Mouse (Mus musculus) ZHBTc4 (cell line): ENCODE measurements around the gene Bpifb4.
A peak's percentile ranks its signal among the peaks of the same experiment; 100 is the strongest.

Experiments used
- DNase-seq: peaks from one replicate; pipeline ENCODE4 v3.0.0-alpha.2; 2011; ENCODE audit warnings: low read depth, low spot score

The Bpifb4 gene

GRCm38 (mm10) chr2:153937843-153938242 is at the start of gene Bpifb4:
Gene Bpifb4 (plus strand): TSS chr2:153938212.
- DNase-seq = no peak

- DNase-seq = no peak
These were observed 38.9 kb upstream of the Bpifb4 start for GRCm38 (mm10) chr2:153899111-153899510.

- DNase-seq = no peak
These were observed 37.9 kb upstream of the Bpifb4 start, which contains the start of gene Bpifb6 for GRCm38 (mm10) chr2:153900088-153900487. Gene Bpifb6 (plus strand): TSS chr2:153900388.

- DNase-seq = no peak
These were observed 35.3 kb upstream of the Bpifb4 start for GRCm38 (mm10) chr2:153902726-153903125.

- DNase-seq = no peak
These were observed 31.4 kb upstream of the Bpifb4 start for GRCm38 (mm10) chr2:153906626-153907025.

GRCm38 (mm10) chr2:153914151-153914550 is 23.9 kb upstream of the Bpifb4 start:
- DNase-seq = no peak

GRCm38 (mm10) chr2:153917930-153918329 is 20.1 kb upstream of the Bpifb4 start, which contains the start of gene Bpifb3:
Gene Bpifb3 (plus strand): TSS chr2:153918230.
- DNase-seq = no peak

- no peak for DNase-seq
These were observed 16.8 kb upstream of the Bpifb4 start for GRCm38 (mm10) chr2:153921246-153921645.

- peak; percentile 82 for DNase-seq
These were observed 8.1 kb upstream of the Bpifb4 start for GRCm38 (mm10) chr2:153929871-153930413.

- no peak for DNase-seq
These were observed 6.9 kb upstream of the Bpifb4 start for GRCm38 (mm10) chr2:153931125-153931524.

- DNase-seq = no peak
These were observed 4.7 kb upstream of the Bpifb4 start for GRCm38 (mm10) chr2:153933311-153933710.

- DNase-seq = peak; percentile 81
These were observed 2.7 kb upstream of the Bpifb4 start for GRCm38 (mm10) chr2:153935348-153935747.

GRCm38 (mm10) chr2:153943537-153943936 is 5.5 kb downstream of the Bpifb4 start:
- DNase-seq = peak; percentile 77

- no peak for DNase-seq
These were observed 6.6 kb downstream of the Bpifb4 start for GRCm38 (mm10) chr2:153944567-153944966.

GRCm38 (mm10) chr2:153952897-153953296 is 14.9 kb downstream of the Bpifb4 start:
- peak; percentile 87 for DNase-seq

GRCm38 (mm10) chr2:153953836-153954235 is 15.8 kb downstream of the Bpifb4 start:
- peak; percentile 94 for DNase-seq

GRCm38 (mm10) chr2:153962821-153963331 is 24.9 kb downstream of the Bpifb4 start:
- DNase-seq = no peak

GRCm38 (mm10) chr2:153963334-153963733 is 25.3 kb downstream of the Bpifb4 start:
- DNase-seq = no peak

- DNase-seq = no peak
These were observed 32.2 kb downstream of the Bpifb4 start for GRCm38 (mm10) chr2:153970221-153970620.

GRCm38 (mm10) chr2:153974582-153974981 is 36.6 kb downstream of the Bpifb4 start, which contains the start of gene Bpifa6:
Gene Bpifa6 (plus strand): TSS chr2:153974945.
- DNase-seq = no peak

GRCm38 (mm10) chr2:153995770-153996169 is 57.8 kb downstream of the Bpifb4 start:
- peak; percentile 68 for DNase-seq

GRCm38 (mm10) chr2:154000501-154000900 is 62.5 kb downstream of the Bpifb4 start:
- DNase-seq = no peak

- no peak for DNase-seq
These were observed 63.0 kb downstream of the Bpifb4 start for GRCm38 (mm10) chr2:154001056-154001455.

GRCm38 (mm10) chr2:154004456-154004855 is 66.4 kb downstream of the Bpifb4 start:
- no peak for DNase-seq
